ENCODE assay signal across 16 mouse cellular contexts in the genomic region with DNA sequence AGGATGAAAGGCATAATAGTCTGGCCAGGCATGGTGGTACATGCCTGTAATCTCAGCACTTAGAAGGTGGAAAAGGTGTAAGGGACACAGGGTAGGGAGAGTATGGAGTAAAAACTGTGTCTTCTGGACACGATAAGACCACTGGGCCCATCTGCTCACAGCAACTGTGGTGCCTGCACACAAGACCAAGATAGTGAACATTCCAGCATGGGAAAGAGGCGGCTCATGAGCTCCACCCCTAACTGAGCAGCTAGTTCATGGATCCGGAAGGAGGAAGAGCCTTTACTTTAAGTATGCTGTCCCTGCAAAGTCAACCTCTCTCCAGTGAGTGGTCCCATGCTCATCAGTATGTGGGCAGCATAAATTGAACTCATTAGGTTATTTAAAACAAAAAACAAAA. TPM values are rescaled to one million over a fixed set of nuclear protein-coding genes. Genes with fewer than 3 reads are reported as not detected.
A peak's percentile ranks its signal among the peaks of the same experiment; 100 is the strongest.
DNase-seq lines count a peak whose midpoint lies in the region; ATAC-seq and TF ChIP-seq lines count a peak whose summit lies in the region.
"Had no signal": no experiment of that assay in that cellular context is flagged by ENCODE, and none has a peak within 500 bp of the region (broad histone marks: within the 10 kb centered on the region; RNA-seq: fewer than 3 reads in every experiment).

No protein-coding gene starts in this region.

- intact Hi-C loops in gastrocnemius, adult 2 months (cut with DNase I) = no loop called here
- intact Hi-C loops in heart, postnatal 10 days (cut with DNase I) = no loop called here

- H3K4me1 ChIP-seq in cerebellum, adult 2 months (ENCODE audit: control insufficient read depth, insufficient read depth, low read length) = peaks cover 10% of the 10 kb centered on the region; the same call in 1 of the 2 replicates
- H3K4me1 ChIP-seq in ES-Bruce4 (ENCODE audit: control insufficient read depth, insufficient read depth, low read length) = peaks cover 2% of the 10 kb centered on the region
- peaks cover 22% of the 10 kb centered on the region for H3K4me1 ChIP-seq in forebrain, embryonic 14.5 days (ENCODE audit: control insufficient read depth, insufficient read depth, low read length)
- H3K4me1 ChIP-seq in midbrain, embryonic 13.5 days (replicated peaks) = peaks cover 32% of the 10 kb centered on the region

- H3K9me3 ChIP-seq in ES-Bruce4 (replicated peaks; ENCODE audit: control insufficient read depth, insufficient read depth, low read length, poor library complexity, severe bottlenecking) = no peaks in the 10 kb centered on the region
- no peaks in the 10 kb centered on the region for H3K9me3 ChIP-seq in forebrain, embryonic 14.5 days (replicated peaks; ENCODE audit: control insufficient read depth, low read length)
- H3K9me3 ChIP-seq in midbrain, embryonic 13.5 days = no peaks in the 10 kb centered on the region

- no peak for ATAC-seq in forebrain, embryonic 14.5 days
- no peak for ATAC-seq in midbrain, embryonic 13.5 days
- ATAC-seq: activated CD4-positive, CD25-positive, alpha-beta regulatory T cell, adult 4 months had no signal

- H3K27ac ChIP-seq in cerebellum, adult 2 months (ENCODE audit: insufficient read depth, low read length) = 0 out of 2 replicates have a peak overlapping the region, but pooled peaks have one; percentile 56
- H3K27ac ChIP-seq in ES-Bruce4 (ENCODE audit: insufficient read depth, low read length) = peak overlapping the region; percentile 99
- peak overlapping the region; percentile 94 for H3K27ac ChIP-seq in forebrain, embryonic 14.5 days (ENCODE audit: low read depth, low read length)
- H3K27ac ChIP-seq in midbrain, embryonic 13.5 days = peak overlapping the region; percentile 94
- no peak overlapping the region for H3K27ac ChIP-seq in gastrocnemius, adult 2 months
- H3K27ac ChIP-seq: liver, embryonic 14.5 days had no signal

- WGBS in cerebellum, adult 2 months = 77% methylated on average over 3 of the region's 3 CpGs
- WGBS in forebrain, embryonic 14.5 days = 76% methylated on average over 3 of the region's 3 CpGs
- 75% methylated on average over 3 of the region's 3 CpGs for WGBS in midbrain, embryonic 13.5 days

- H3K4me2 ChIP-seq in forebrain, embryonic 14.5 days (ENCODE audit: low read length) = peak overlapping the region; percentile 35; the same call in 1 of the 2 replicates
- peak overlapping the region; percentile 43; the same call in 1 of the 2 replicates for H3K4me2 ChIP-seq in midbrain, embryonic 13.5 days (replicated peaks)

- peak overlapping the region; percentile 90 for H3K9ac ChIP-seq in ES-Bruce4 (ENCODE audit: low read depth, poor library complexity, severe bottlenecking)
- no peak overlapping the region for H3K9ac ChIP-seq in forebrain, embryonic 14.5 days (ENCODE audit: low read length)
- H3K9ac ChIP-seq in midbrain, embryonic 13.5 days (replicated peaks) = no peak overlapping the region
- H3K9ac ChIP-seq: liver, embryonic 14.5 days had no signal

- TF ChIP-seq EP300 in ES-Bruce4 (IDR thresholded peaks at IDR 0.05; ENCODE audit: insufficient read depth, low read depth, low read length) = no peak

- H3K4me3 ChIP-seq in cerebellum, adult 2 months (replicated peaks; ENCODE audit: insufficient read depth, low read depth, low read length) = no peak overlapping the region
- H3K4me3 ChIP-seq in ES-Bruce4 (ENCODE audit: low read depth, low read length) = peak overlapping the region; percentile 39
- H3K4me3 ChIP-seq in forebrain, embryonic 14.5 days (ENCODE audit: low read depth, low read length) = no peak overlapping the region
- H3K4me3 ChIP-seq in midbrain, embryonic 13.5 days (replicated peaks) = no peak overlapping the region
- no peak overlapping the region for H3K4me3 ChIP-seq in gastrocnemius, adult 2 months
- H3K4me3 ChIP-seq: erythroblast, embryonic 14.5 days had no signal

- H3K27me3 ChIP-seq in cerebellum, adult 2 months (ENCODE audit: control insufficient read depth, insufficient read depth, low read length) = no peaks in the 10 kb centered on the region
- no peaks in the 10 kb centered on the region for H3K27me3 ChIP-seq in ES-Bruce4 (ENCODE audit: control insufficient read depth, insufficient read depth, low read length, poor library complexity, severe bottlenecking)
- no peaks in the 10 kb centered on the region for H3K27me3 ChIP-seq in forebrain, embryonic 14.5 days (replicated peaks; ENCODE audit: control insufficient read depth, insufficient read depth, low read length)
- no peaks in the 10 kb centered on the region for H3K27me3 ChIP-seq in midbrain, embryonic 13.5 days

- no peak for TF ChIP-seq POLR2A in cerebellum, adult 2 months (IDR thresholded peaks at IDR 0.05; ENCODE audit: borderline replicate concordance, insufficient read depth, low read length)
- peak; percentile 28 for TF ChIP-seq POLR2A in ES-Bruce4 (IDR thresholded peaks at IDR 0.05; ENCODE audit: insufficient read depth, low read length)

- no peak for TF ChIP-seq CTCF in cerebellum, adult 2 months (IDR thresholded peaks at IDR 0.05; ENCODE audit: borderline replicate concordance, insufficient read depth, low read depth, low read length)
- no peak for TF ChIP-seq CTCF in ES-Bruce4 (IDR thresholded peaks at IDR 0.05; ENCODE audit: low read depth, low read length)
- TF ChIP-seq CTCF in gastrocnemius, adult 2 months (IDR thresholded peaks at IDR 0.05) = no peak

- no peak for DNase-seq in cerebellum, adult 2 months
- DNase-seq in cerebellum, adult 18-20 months = no peak
- DNase-seq in forebrain, embryonic 14.5 days (ENCODE audit: low spot score) = no peak
- DNase-seq in gastrocnemius, adult 2 months = no peak
- DNase-seq in spleen, adult 18-20 months = no peak
- DNase-seq in heart, postnatal 10 days = no peak
- DNase-seq: cerebellum, adult 11 months; kidney, adult 11 months; lung, postnatal 36 days had no signal

- no peaks in the 10 kb centered on the region for H3K36me3 ChIP-seq in ES-Bruce4 (ENCODE audit: control insufficient read depth, insufficient read depth, low read length, poor library complexity, severe bottlenecking)
- H3K36me3 ChIP-seq in forebrain, embryonic 14.5 days (ENCODE audit: control insufficient read depth, insufficient read depth, low read length) = no peaks in the 10 kb centered on the region
- H3K36me3 ChIP-seq in midbrain, embryonic 13.5 days = 0 out of 2 replicates have a peak, but pooled peaks cover 7% of the 10 kb centered on the region

RNA-seq across cellular contexts. Expression of a gene that starts 15.7 kb away (rescaled TPM):
- 2,299 and 2,427 TPM in 2 replicates for polyA plus RNA-seq in cerebellum, adult 2 months (2012; rRNA removed)
- 19,892 and 21,149 TPM in 2 replicates for polyA plus RNA-seq in ES-Bruce4 (2011; ENCODE audit: insufficient read depth, insufficient read length, low read depth, missing spikeins)
- polyA plus RNA-seq in forebrain, embryonic 14.5 days (2014; fragmentation: Nextera tagmentation; extraction: Ambion mirVana) = 4,517 and 5,265 TPM in 2 replicates
- 3,693 and 3,771 TPM in 2 replicates for polyA plus RNA-seq in midbrain, embryonic 13.5 days (2015; fragmentation: Nextera tagmentation; extraction: Ambion mirVana)
- total RNA-seq in gastrocnemius, adult 2 months (2021) = 100 to 1,000 TPM; 390 to 557 TPM
- 1,000 to 10,000 TPM; 3,592 to 3,750 TPM for total RNA-seq in heart, postnatal 10 days (2021)

RNA-seq across cellular contexts. Expression of a gene that starts 56.1 kb away (rescaled TPM):
- 0.34 and 0.40 TPM in 2 replicates for polyA plus RNA-seq in cerebellum, adult 2 months (2012; rRNA removed)
- polyA plus RNA-seq in ES-Bruce4 (2011; ENCODE audit: insufficient read depth, insufficient read length, low read depth, missing spikeins) = not detected in 2 replicates
- 0.52 and 0.56 TPM in 2 replicates for polyA plus RNA-seq in forebrain, embryonic 14.5 days (2014; fragmentation: Nextera tagmentation; extraction: Ambion mirVana)
- 0.58 and 1.0 TPM in 2 replicates for polyA plus RNA-seq in midbrain, embryonic 13.5 days (2015; fragmentation: Nextera tagmentation; extraction: Ambion mirVana)
- not detected for total RNA-seq in gastrocnemius, adult 2 months (2021)
- total RNA-seq in heart, postnatal 10 days (2021) = not detected
- total RNA-seq: gastrocnemius, adult 8-10 months had no signal
- polyA plus RNA-seq: activated CD4-positive, CD25-positive, alpha-beta regulatory T cell, adult 4 months; spleen, adult 2 months had no signal

RNA-seq across cellular contexts. Expression of a gene that starts 56.7 kb away (rescaled TPM):
- polyA plus RNA-seq in cerebellum, adult 2 months (2012; rRNA removed) = 31.6 TPM in 2 replicates
- polyA plus RNA-seq in ES-Bruce4 (2011; ENCODE audit: insufficient read depth, insufficient read length, low read depth, missing spikeins) = 23.1 and 26.2 TPM in 2 replicates
- polyA plus RNA-seq in forebrain, embryonic 14.5 days (2014; fragmentation: Nextera tagmentation; extraction: Ambion mirVana) = 23.0 and 25.5 TPM in 2 replicates
- 25.4 and 26.3 TPM in 2 replicates for polyA plus RNA-seq in midbrain, embryonic 13.5 days (2015; fragmentation: Nextera tagmentation; extraction: Ambion mirVana)
- 10 to 100 TPM; 19.8 to 22.0 TPM for total RNA-seq in gastrocnemius, adult 2 months (2021)
- total RNA-seq in heart, postnatal 10 days (2021) = 10 to 100 TPM; 18.9 to 21.8 TPM
